Mouse (Mus musculus) subcutaneous adipose tissue, adult 2 months (tissue): ENCODE measurements around the gene Zfp874a. TPM values are rescaled to one million over a fixed set of nuclear protein-coding genes. Genes with fewer than 3 reads are reported as not detected.

ENCODE experiments used
- polyA plus RNA-seq: library from polyadenylated mRNA; depleted of rRNA; stranded (reverse); fragments of >200 nt; gene quantifications from 2 replicates; pipeline ENCODE4 v1.2.3, GENCODE M21; 2012; ENCODE audit warnings: low replicate concordance; rRNA removed

Zfp874a gene
- 2.2 and 5.1 TPM in 2 replicates for polyA plus RNA-seq

DNA sequence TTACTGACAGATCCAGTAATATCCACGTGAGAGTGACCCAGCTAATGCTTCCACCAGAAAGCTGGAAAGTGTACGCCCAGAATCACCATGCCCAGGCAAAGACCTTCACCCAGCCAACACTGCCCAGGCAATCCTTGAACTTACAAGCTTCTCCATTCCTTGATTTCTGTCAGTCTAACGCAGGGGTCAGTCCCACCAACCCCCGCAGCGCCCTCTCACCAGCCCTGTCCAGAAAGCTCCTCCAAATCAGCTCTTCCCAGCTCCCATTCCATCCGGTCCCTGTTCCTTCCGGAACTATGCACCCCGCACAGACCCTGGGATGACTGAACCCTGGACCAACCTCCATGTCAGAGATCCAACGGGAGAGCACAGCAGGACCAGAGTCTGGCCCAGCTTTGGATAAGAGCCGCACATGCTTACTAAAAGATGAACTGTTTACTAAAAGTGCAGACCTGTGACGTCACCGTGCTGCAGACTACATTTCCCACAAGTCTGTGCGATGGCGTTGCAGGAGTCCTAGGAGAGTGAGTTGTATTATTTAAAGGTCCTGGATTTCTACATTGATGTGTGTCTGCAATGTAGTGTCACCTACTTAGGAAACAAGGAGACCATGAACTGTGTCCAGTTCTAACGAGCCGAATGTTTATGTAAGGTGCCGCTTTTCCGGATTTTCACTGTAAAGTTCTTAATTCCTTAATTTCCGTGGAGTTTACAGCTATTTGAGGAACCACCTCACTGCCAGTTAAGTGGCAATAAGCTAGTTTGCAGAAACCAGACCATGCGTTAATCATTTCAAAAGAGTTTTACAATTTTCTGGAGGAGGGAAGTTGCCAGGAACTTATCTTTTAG is at the start of gene Zfp874a:
TSS of gene Zfp874a (minus strand) at position 453 of the 849 bp plus-strand sequence.

DNA sequence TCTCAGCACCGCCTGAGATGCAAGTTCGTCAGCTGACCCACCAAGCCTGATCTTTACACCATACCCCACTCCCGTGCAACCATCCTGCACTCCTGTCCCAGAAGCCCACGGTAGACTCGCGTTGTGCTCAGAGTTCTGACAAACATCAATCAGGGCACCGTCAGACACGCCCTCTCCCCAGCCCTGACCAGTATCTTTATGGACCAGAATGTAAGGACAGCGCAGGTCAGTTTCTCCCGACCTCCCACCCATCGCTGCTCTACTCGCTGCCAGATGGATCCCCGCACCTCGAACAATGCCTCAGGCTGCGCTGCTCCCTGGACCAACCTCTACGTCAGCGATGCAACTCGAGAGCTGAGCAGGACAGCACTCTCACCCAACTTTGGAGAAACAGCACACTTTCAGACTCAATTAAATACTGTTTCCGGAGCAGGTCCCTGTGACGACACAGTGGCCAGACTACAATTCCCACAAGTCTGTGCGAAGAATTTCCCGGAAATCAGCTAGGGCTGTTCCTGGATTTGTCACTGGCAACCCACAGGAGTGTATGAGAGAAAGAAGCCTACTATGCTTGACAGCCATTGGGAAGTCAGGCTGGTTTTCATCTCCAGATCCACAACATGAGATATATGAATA is 48.8 kb upstream of the Zfp874a start, which contains the start of gene Zfp58:
TSS of gene Zfp58 (minus strand) at position 472 of the 636 bp plus-strand sequence.

DNA sequence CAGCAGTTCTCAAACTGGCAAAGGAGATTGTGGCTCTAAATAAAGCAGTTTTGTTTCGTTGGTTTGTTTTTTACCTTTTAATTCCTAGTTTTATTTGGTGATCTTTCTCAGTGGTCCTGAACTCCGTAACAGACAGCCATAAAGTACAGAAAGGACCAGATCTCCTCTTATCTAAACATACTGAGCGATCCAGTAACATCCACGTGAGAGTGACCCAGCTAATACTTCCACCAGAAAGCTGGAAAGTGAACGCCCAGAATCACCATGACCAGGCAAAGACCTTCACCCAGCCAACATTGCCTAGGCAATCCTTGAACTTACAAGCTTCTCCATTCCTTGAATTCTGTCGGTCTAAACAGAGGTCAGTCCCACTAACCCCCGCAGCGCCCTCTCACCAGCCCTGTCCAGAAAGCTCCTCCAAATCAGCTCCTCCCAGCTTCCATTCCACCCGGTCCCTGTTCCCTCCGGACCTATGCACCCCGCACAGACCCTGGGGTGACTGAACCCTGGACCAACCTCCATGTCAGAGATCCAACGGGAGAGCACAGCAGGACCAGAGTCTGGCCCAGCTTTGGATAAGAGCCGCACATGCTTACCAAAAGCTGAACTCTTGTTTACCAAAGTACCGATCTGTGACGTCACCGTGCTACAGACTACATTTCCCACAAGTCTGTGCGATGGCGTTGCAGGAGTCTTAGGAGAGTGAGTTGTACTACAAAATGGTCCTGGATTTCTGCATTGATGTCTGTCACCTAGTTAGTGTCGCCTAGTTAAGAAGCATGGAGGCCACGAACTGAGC is 32.4 kb upstream of the Zfp874a start, which contains the start of gene Zfp874b:
TSS of gene Zfp874b (minus strand) at position 634 of the 799 bp plus-strand sequence.

DNA sequence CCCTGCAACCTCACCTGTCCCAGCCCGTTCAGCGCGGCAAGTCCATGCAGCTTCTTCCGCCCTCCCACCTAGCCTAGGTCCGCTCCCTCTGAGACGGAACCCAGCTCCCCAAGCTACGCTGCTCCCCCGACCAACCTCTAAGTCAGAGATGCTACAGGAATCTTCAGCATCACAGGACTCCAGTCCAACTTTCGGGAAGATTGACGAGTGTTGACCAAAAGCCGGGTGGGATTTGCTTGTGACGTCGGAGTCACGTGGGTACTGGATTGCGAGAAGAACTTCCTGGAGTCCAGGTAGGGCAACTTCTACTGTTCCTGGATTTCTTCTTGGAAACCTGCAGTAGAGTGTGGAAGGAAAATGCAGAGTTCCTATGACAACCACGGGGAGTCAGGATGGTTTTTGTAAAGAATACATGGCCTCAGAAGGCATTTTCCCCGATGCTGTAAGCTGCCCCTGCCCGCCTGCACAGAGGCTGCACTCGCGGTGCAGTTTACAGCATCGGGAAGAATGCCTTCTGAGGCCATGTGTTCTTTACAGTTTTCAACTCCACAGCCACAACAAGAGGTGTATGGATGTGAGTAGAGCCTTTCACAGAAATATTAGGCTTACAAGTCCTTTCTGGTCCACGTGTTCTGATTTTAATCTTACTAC is 30.1 kb downstream of the Zfp874a start, which contains the start of gene Zfp459:
TSS of gene Zfp459 (minus strand) at position 212 of the 651 bp plus-strand sequence.

DNA sequence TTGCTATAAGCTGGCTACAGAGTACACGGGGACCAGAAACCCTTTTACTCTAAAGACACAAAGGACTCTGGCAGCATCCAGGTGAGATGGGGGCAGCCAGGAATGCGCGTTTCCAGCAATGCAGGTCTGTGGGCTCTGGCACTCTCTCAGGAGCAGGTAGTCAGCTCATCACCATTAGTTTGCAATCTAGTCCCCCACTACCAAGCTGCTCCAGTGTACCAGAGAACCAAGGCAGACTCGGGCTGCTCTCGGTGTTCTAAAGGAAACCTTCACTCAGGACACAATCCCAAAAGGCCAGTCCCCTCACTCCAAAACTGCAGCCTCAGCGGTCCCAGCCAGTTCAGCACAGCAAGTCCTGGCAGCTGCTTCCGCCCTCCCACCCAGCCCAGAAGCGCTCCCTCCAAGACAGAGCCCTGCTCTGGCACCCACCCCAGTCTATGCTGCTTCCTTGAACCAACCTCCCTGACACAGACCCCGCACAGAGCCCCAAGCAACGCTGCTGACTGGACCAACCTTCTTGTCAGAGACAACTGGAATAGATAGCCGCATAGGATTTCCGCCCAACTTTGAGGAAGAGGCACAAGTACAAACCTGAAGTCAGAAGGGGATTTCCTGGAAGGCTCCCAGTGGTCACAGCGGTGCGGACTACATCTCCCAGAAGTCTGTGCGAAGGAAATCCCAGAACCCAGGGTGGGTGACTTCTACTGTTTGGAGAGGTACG is 52.1 kb downstream of the Zfp874a start, which contains the start of gene Zfp429:
TSS of gene Zfp429 (minus strand) at position 637 of the 721 bp plus-strand sequence.

DNA sequence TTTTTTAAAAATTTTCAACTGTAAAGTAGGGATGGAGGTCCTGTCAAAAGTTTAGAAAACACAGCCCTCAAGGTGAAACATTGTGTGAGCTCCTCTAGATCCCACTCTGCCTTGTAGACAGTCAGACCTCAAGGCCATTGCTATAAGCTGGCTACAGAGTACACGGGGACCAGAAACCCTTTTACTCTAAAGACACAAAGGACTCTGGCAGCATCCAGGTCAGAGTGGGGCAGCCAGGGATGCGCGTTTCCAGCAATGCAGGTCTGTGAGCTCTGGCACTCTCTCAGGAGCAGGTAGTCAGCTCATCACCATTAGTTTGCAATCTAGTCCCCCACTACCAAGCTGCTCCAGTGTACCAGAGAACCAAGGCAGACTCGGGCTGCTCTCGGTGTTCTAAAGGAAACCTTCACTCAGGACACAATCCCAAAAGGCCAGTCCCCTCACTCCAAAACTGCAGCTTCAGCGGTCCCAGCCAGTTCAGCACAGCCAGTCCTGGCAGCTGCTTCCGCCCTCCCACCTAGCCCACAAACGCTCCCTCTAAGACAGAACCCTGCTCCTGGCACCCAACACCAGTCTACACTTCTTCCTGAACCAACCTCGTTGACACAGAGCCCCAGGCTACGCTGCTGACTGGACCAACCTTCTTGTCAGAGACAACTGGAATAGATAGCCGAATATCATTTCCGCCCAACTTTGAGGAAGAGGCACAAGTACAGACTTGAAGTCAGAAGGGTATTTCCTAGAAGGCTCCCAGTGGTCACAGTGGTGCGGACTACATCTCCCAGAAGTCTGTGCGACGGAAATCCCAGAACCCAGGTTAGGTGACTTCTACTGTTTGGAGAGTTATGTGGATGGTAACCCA is 76.1 kb downstream of the Zfp874a start, which contains the start of the genes Gm28041 and Zfp456:
TSS of gene Gm28041 (minus strand) at position 684 of the 862 bp plus-strand sequence.
TSS of gene Zfp456 (minus strand) at position 761 of the 862 bp plus-strand sequence.

Other genes starting within 250 kb of the Zfp874a start
- 0.34 and 0.78 TPM in 2 replicates for gene Zfp458, start 173.2 kb downstream of the Zfp874a start, polyA plus RNA-seq
- gene Zfp457, start 145.1 kb downstream of the Zfp874a start, polyA plus RNA-seq: 1.0 and 1.5 TPM in 2 replicates
- 0.95 and 1.3 TPM in 2 replicates for gene Zfp595, start 119.1 kb downstream of the Zfp874a start, polyA plus RNA-seq
- not detected in 2 replicates for gene Gm28044, start 91.1 kb downstream of the Zfp874a start, polyA plus RNA-seq
- gene Zfp953, start 91.0 kb downstream of the Zfp874a start, polyA plus RNA-seq: 0.35 and 0.37 TPM in 2 replicates
- gene Gm28041, start 75.9 kb downstream of the Zfp874a start, polyA plus RNA-seq: 0.28 TPM in 1 of 2 replicates, not detected in the other
- gene Zfp456, start 75.8 kb downstream of the Zfp874a start, polyA plus RNA-seq: 0.21 and 0.32 TPM in 2 replicates
- 2.2 and 4.0 TPM in 2 replicates for gene Zfp429, start 51.8 kb downstream of the Zfp874a start, polyA plus RNA-seq
- 0.32 and 0.41 TPM in 2 replicates for gene Zfp459, start 30.2 kb downstream of the Zfp874a start, polyA plus RNA-seq
- 4.4 and 5.5 TPM in 2 replicates for gene Zfp874b, start 32.6 kb upstream of the Zfp874a start, polyA plus RNA-seq
- gene Zfp58, start 48.9 kb upstream of the Zfp874a start, polyA plus RNA-seq: 1.1 and 1.5 TPM in 2 replicates
- not detected in 2 replicates for gene Gm26965, start 74.5 kb upstream of the Zfp874a start, polyA plus RNA-seq
- 23.3 and 37.9 TPM in 2 replicates for gene Zfp87, start 74.6 kb upstream of the Zfp874a start, polyA plus RNA-seq
- 2.0 and 4.3 TPM in 2 replicates for gene Zfp748, start 102.2 kb upstream of the Zfp874a start, polyA plus RNA-seq
- gene Zfp729b, start 158.1 kb upstream of the Zfp874a start, polyA plus RNA-seq: 0.62 and 1.0 TPM in 2 replicates
- gene Gm49345, start 186.1 kb upstream of the Zfp874a start, polyA plus RNA-seq: 0.17 TPM in 1 of 2 replicates, not detected in the other
- 0.73 and 2.0 TPM in 2 replicates for gene Zfp729a, start 186.2 kb upstream of the Zfp874a start, polyA plus RNA-seq
- gene Zfp738, start 235.4 kb upstream of the Zfp874a start, polyA plus RNA-seq: 4.3 and 6.8 TPM in 2 replicates